Mouse (Mus musculus): Measurements from ENCODE around the gene Lmbrd1. TPM values are rescaled to one million over a fixed set of nuclear protein-coding genes. Genes with fewer than 3 reads are reported as not detected.
A peak's percentile ranks its signal among the peaks of the same experiment; 100 is the strongest.
"Not testable (repeated sequence)": the region's sequence is repeated elsewhere in the genome, so short reads cannot be mapped to it uniquely, and the experiment has no call there.

Gene Lmbrd1
- 70.2 and 76.7 TPM in 2 replicates for polyA plus RNA-seq (2011; ENCODE audit: insufficient read length, low read depth, missing spikeins)

- peak within 1 kb of the TSS; percentile 83 for H3K4me3 ChIP-seq (ENCODE audit: insufficient read depth, low read length)
- H3K4me1 ChIP-seq (ENCODE audit: control insufficient read depth, insufficient read depth, low read length), result no peaks in the 10 kb centered on the region
- H3K27ac ChIP-seq (ENCODE audit: insufficient read depth, low read length), result peak within 1 kb of the TSS; percentile 22
- TF ChIP-seq CTCF (IDR thresholded peaks at IDR 0.05; ENCODE audit: borderline replicate concordance, insufficient read depth, low read length) (peak; percentile 63), POLR2A (IDR thresholded peaks at IDR 0.05; ENCODE audit: low read depth, low read length) (peak; percentile 86)
These were observed at the start of gene Lmbrd1 for GRCm38 (mm10) chr1:24678205-24678917. Lmbrd1 (plus strand) TSS chr1:24678630.

GRCm38 (mm10) chr1:24633553-24634132 lies 44.8 kb upstream of the Lmbrd1 start:
- Histone ChIP-seq H3K27ac (ENCODE audit: insufficient read depth, low read length) (no peak overlapping the region), H3K4me1 (ENCODE audit: control insufficient read depth, insufficient read depth, low read length) (no peaks in the 10 kb centered on the region), H3K4me3 (ENCODE audit: insufficient read depth, low read length) (no peak overlapping the region)
- TF ChIP-seq CTCF (IDR thresholded peaks at IDR 0.05; ENCODE audit: borderline replicate concordance, insufficient read depth, low read length) (no peak), POLR2A (IDR thresholded peaks at IDR 0.05; ENCODE audit: low read depth, low read length) (no peak)

GRCm38 (mm10) chr1:24650100-24650499 lies 28.3 kb upstream of the Lmbrd1 start:
- no peak overlapping the region for H3K27ac ChIP-seq (ENCODE audit: insufficient read depth, low read length)
- peaks cover 3% of the 10 kb centered on the region; the same call in 1 of the 2 replicates for H3K4me1 ChIP-seq (ENCODE audit: control insufficient read depth, insufficient read depth, low read length)
- no peak for TF ChIP-seq POLR2A (IDR thresholded peaks at IDR 0.05; ENCODE audit: low read depth, low read length)
- TF ChIP-seq CTCF (IDR thresholded peaks at IDR 0.05; ENCODE audit: borderline replicate concordance, insufficient read depth, low read length), result no peak
- no peak overlapping the region for H3K4me3 ChIP-seq (ENCODE audit: insufficient read depth, low read length)

DNA sequence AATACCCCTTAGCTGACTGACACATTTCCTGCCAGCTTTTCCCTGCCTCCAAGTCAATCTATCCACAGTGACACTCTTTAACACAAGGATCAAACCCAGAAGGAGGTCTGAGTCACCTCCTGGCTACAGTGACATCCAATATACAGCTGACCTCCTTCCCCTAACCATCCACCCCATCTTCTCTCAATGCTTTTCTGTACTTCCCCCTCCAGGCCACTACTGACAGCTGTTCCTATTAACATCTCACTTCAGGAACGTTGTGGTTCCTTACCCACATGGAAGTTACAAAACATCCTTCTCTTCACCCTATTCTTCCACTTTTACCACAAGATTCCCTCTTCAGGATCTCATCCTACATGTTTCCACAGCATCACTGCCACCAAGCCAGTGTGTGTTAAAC lies 18.5 kb upstream of the Lmbrd1 start:
- no peak for TF ChIP-seq POLR2A (IDR thresholded peaks at IDR 0.05; ENCODE audit: low read depth, low read length)
- no peak for TF ChIP-seq CTCF (IDR thresholded peaks at IDR 0.05; ENCODE audit: borderline replicate concordance, insufficient read depth, low read length)
- no peaks in the 10 kb centered on the region for H3K4me1 ChIP-seq (ENCODE audit: control insufficient read depth, insufficient read depth, low read length)
- H3K4me3 ChIP-seq (ENCODE audit: insufficient read depth, low read length), result no peak overlapping the region
- no peak overlapping the region for H3K27ac ChIP-seq (ENCODE audit: insufficient read depth, low read length)

- H3K27ac ChIP-seq (ENCODE audit: insufficient read depth, low read length); H3K4me3 ChIP-seq (ENCODE audit: insufficient read depth, low read length); H3K4me1 ChIP-seq (ENCODE audit: control insufficient read depth, insufficient read depth, low read length): not testable (repeated sequence)
These were observed 17.8 kb upstream of the Lmbrd1 start for GRCm38 (mm10) chr1:24660662-24661061.

DNA sequence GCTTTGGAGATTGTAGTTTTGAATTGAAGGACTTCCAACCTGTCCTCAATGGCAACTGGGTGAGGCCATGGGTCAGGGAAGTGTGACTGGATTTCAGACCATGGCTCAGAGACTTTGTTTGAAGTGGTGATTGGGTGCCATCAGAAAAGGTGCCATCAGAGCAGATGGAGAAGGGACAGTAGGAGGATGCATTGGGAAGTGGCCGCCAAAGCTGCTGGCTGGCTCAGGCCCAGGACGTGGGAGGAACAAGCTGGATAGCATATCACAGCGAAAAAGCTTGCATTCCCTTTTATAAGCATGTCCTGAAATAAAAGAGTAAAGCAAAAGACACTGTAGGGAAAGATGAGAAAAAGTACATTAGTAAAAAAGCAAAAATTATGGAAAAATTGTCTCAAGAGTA lies 16.9 kb upstream of the Lmbrd1 start:
- Histone ChIP-seq H3K4me1 (ENCODE audit: control insufficient read depth, insufficient read depth, low read length) (no peaks in the 10 kb centered on the region), H3K4me3 (ENCODE audit: insufficient read depth, low read length) (no peak overlapping the region), H3K27ac (ENCODE audit: insufficient read depth, low read length) (no peak overlapping the region)
- TF ChIP-seq POLR2A (IDR thresholded peaks at IDR 0.05; ENCODE audit: low read depth, low read length), result no peak
- TF ChIP-seq CTCF (IDR thresholded peaks at IDR 0.05; ENCODE audit: borderline replicate concordance, insufficient read depth, low read length), result no peak

GRCm38 (mm10) chr1:24664158-24664557 lies 14.3 kb upstream of the Lmbrd1 start:
- TF ChIP-seq POLR2A (IDR thresholded peaks at IDR 0.05; ENCODE audit: low read depth, low read length), result no peak
- no peak for TF ChIP-seq CTCF (IDR thresholded peaks at IDR 0.05; ENCODE audit: borderline replicate concordance, insufficient read depth, low read length)
- Histone ChIP-seq H3K4me3 (ENCODE audit: insufficient read depth, low read length) (no peak overlapping the region), H3K27ac (ENCODE audit: insufficient read depth, low read length) (no peak overlapping the region)

DNA sequence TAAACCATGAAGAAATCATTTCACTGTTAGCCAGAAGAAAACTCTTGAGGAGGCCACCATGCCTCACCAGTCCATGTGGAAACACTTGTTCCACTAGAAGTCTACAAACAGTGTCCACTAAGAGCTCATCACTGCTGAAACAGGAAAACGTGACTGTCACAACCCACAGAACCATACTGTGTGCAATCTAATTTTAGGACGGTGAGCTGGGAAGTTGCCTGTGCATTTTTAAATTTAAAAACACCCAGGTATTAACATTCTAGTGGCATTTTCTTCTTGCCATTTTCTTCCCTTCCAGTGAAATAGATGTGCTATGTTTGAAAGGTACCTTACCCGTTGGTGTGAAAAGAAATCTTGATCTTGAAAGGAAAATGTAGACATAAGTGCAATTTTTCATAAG lies 5.2 kb upstream of the Lmbrd1 start:
- no peak overlapping the region for H3K27ac ChIP-seq (ENCODE audit: insufficient read depth, low read length)
- no peaks in the 10 kb centered on the region for H3K4me1 ChIP-seq (ENCODE audit: control insufficient read depth, insufficient read depth, low read length)
- no peak overlapping the region for H3K4me3 ChIP-seq (ENCODE audit: insufficient read depth, low read length)
- TF ChIP-seq CTCF (IDR thresholded peaks at IDR 0.05; ENCODE audit: borderline replicate concordance, insufficient read depth, low read length) (no peak), POLR2A (IDR thresholded peaks at IDR 0.05; ENCODE audit: low read depth, low read length) (no peak)

More at GRCm38 (mm10) chr1:24664158-24664557, 14.3 kb upstream of the Lmbrd1 start:
- H3K4me1 ChIP-seq (ENCODE audit: control insufficient read depth, insufficient read depth, low read length), result no peaks in the 10 kb centered on the region

DNA sequence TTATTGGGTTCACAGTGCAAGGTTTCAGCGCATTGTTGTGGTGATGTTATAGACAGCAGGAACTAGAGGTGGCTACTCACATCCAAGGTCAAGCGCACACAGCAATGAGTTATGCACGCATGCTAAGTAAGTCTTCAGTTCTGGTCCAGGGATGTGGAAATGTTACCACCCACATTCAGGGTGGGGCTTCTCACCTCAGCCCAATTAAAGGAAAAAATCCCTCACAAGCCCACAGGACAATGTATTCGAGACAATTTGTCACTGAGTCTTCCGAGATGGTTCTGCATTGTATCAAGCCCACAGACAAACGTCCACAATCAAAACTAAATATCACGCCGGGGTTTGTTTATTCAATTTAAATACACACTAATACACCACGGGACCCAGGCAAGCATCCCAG lies 724 bp upstream of the Lmbrd1 start:
- Histone ChIP-seq H3K4me3 (ENCODE audit: insufficient read depth, low read length) (peak overlapping the region; percentile 83; the same call in 1 of the 2 replicates), H3K4me1 (ENCODE audit: control insufficient read depth, insufficient read depth, low read length) (no peaks in the 10 kb centered on the region), H3K27ac (ENCODE audit: insufficient read depth, low read length) (no peak overlapping the region)
- TF ChIP-seq CTCF (IDR thresholded peaks at IDR 0.05; ENCODE audit: borderline replicate concordance, insufficient read depth, low read length), result no peak
- no peak for TF ChIP-seq POLR2A (IDR thresholded peaks at IDR 0.05; ENCODE audit: low read depth, low read length)

DNA sequence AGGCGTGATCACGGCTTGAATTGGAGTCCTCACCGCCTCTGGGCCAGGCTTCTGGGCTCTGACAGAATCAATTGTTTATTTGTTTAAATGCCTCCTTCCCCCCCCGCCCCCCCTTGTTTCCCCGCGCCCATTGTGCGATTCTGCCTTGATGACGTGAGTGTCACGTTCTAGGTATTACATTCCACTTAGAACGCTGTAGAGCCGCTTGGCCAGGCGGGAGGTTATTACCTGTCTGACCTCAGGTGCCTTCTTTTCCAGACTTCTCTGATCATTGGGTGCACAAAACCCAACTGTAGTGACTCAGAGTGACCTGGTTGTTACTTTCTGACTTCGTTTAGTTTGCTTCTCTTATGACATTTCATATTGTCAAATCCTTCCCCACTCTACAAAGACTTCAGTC lies 641 bp downstream of the Lmbrd1 start:
- Histone ChIP-seq H3K4me3 (ENCODE audit: insufficient read depth, low read length) (peak overlapping the region; percentile 83), H3K27ac (ENCODE audit: insufficient read depth, low read length) (0 out of 2 replicates have a peak overlapping the region, but pooled peaks have one; percentile 7), H3K4me1 (ENCODE audit: control insufficient read depth, insufficient read depth, low read length) (no peaks in the 10 kb centered on the region)
- no peak for TF ChIP-seq POLR2A (IDR thresholded peaks at IDR 0.05; ENCODE audit: low read depth, low read length)

Data from embryonic fibroblast, embryonic 13.5 days (primary cell).